Mouse (Mus musculus) ovary, postnatal 10 days (tissue): Measurements from ENCODE around the gene Nedd9.

Experiments used
- DNase-seq: peaks from one replicate; pipeline ENCODE4 v3.0.0; 2022; ENCODE audit warnings: low spot score

Gene Nedd9

GRCm38 (mm10) chr13:41486606-41487408, at the start of gene Nedd9:
Gene Nedd9 (minus strand): TSS chr13:41487362.
- no peak for DNase-seq

GRCm38 (mm10) chr13:41532625-41533024, 45.5 kb upstream of the Nedd9 start:
- no peak for DNase-seq

GRCm38 (mm10) chr13:41530326-41530725, 43.2 kb upstream of the Nedd9 start:
- DNase-seq: no peak

- DNase-seq: no peak
These were observed 37.0 kb upstream of the Nedd9 start for GRCm38 (mm10) chr13:41524208-41524607.

- no peak for DNase-seq
These were observed 34.1 kb upstream of the Nedd9 start for GRCm38 (mm10) chr13:41521296-41521695.

GRCm38 (mm10) chr13:41520549-41521161, 33.5 kb upstream of the Nedd9 start:
- no peak for DNase-seq

GRCm38 (mm10) chr13:41519792-41520191, 32.6 kb upstream of the Nedd9 start:
- DNase-seq: no peak

GRCm38 (mm10) chr13:41517193-41517592, 30.0 kb upstream of the Nedd9 start:
- DNase-seq: no peak

- no peak for DNase-seq
These were observed 28.6 kb upstream of the Nedd9 start for GRCm38 (mm10) chr13:41515749-41516148.

GRCm38 (mm10) chr13:41514918-41515317, 27.8 kb upstream of the Nedd9 start:
- DNase-seq: no peak

GRCm38 (mm10) chr13:41513456-41513855, 26.3 kb upstream of the Nedd9 start:
- DNase-seq: no peak

GRCm38 (mm10) chr13:41512243-41512642, 25.1 kb upstream of the Nedd9 start:
- no peak for DNase-seq

- no peak for DNase-seq
These were observed 23.7 kb upstream of the Nedd9 start for GRCm38 (mm10) chr13:41510631-41511419.

- no peak for DNase-seq
These were observed 18.4 kb upstream of the Nedd9 start for GRCm38 (mm10) chr13:41505594-41505993.

- no peak for DNase-seq
These were observed 17.8 kb upstream of the Nedd9 start for GRCm38 (mm10) chr13:41504997-41505396.

- no peak for DNase-seq
These were observed 17.3 kb upstream of the Nedd9 start for GRCm38 (mm10) chr13:41504448-41504847.

GRCm38 (mm10) chr13:41502917-41503301, 15.7 kb upstream of the Nedd9 start:
- DNase-seq: no peak

GRCm38 (mm10) chr13:41502136-41502916, 15.2 kb upstream of the Nedd9 start:
- no peak for DNase-seq

- no peak for DNase-seq
These were observed 13.6 kb upstream of the Nedd9 start for GRCm38 (mm10) chr13:41500793-41501192.

- no peak for DNase-seq
These were observed 11.5 kb upstream of the Nedd9 start for GRCm38 (mm10) chr13:41498611-41499121.

GRCm38 (mm10) chr13:41494681-41495080, 7.5 kb upstream of the Nedd9 start:
- no peak for DNase-seq
